Mouse (Mus musculus): ENCODE measurements around the gene Cabp4. TPM values are rescaled to one million over a fixed set of nuclear protein-coding genes. Genes with fewer than 3 reads are reported as not detected.

The Cabp4 gene
- polyA plus RNA-seq, 1 experiment from 2014 or later: 0.22 TPM

- Histone ChIP-seq H3K4me1 (replicated peaks; ENCODE audit: control insufficient read depth, insufficient read depth, low read length) (peaks cover 25% of the 10 kb centered on the region), H3K4me3 (replicated peaks; ENCODE audit: low read length) (no peak overlapping the region), H3K27me3 (replicated peaks; ENCODE audit: control insufficient read depth, insufficient read depth, low read length) (peaks cover 2% of the 10 kb centered on the region; the same call in 1 of the 2 replicates), H3K36me3 (ENCODE audit: control insufficient read depth, insufficient read depth) (no peaks in the 10 kb centered on the region), H3K27ac (ENCODE audit: low read length) (no peak overlapping the region), H3K9ac (replicated peaks; ENCODE audit: low read depth, low read length) (no peak overlapping the region), H3K9me3 (ENCODE audit: control insufficient read depth, low read length) (no peaks in the 10 kb centered on the region), H3K4me2 (ENCODE audit: low read length) (no peak overlapping the region)
- 81% methylated on average over 5 of the region's 5 CpGs for WGBS
- ATAC-seq: no peak
These were observed 49.0 kb downstream of the Cabp4 start for GRCm38 (mm10) chr19:4094774-4095303.

GRCm38 (mm10) chr19:4094348-4094747 is 49.5 kb downstream of the Cabp4 start:
- Histone ChIP-seq H3K9me3 (ENCODE audit: control insufficient read depth, low read length) (no peaks in the 10 kb centered on the region), H3K27me3 (replicated peaks; ENCODE audit: control insufficient read depth, insufficient read depth, low read length) (no peaks in the 10 kb centered on the region; the same call in 1 of the 2 replicates), H3K4me3 (replicated peaks; ENCODE audit: low read length) (no peak overlapping the region), H3K9ac (replicated peaks; ENCODE audit: low read depth, low read length) (no peak overlapping the region), H3K4me1 (replicated peaks; ENCODE audit: control insufficient read depth, insufficient read depth, low read length) (peaks cover 21% of the 10 kb centered on the region), H3K4me2 (ENCODE audit: low read length) (no peak overlapping the region), H3K36me3 (ENCODE audit: control insufficient read depth, insufficient read depth) (no peaks in the 10 kb centered on the region), H3K27ac (ENCODE audit: low read length) (no peak overlapping the region)
- 74% methylated on average over 3 of the region's 3 CpGs for WGBS
- ATAC-seq: no peak

- Histone ChIP-seq H3K9ac (replicated peaks; ENCODE audit: low read depth, low read length) (no peak overlapping the region), H3K4me2 (ENCODE audit: low read length) (no peak overlapping the region), H3K9me3 (ENCODE audit: control insufficient read depth, low read length) (no peaks in the 10 kb centered on the region), H3K4me1 (replicated peaks; ENCODE audit: control insufficient read depth, insufficient read depth, low read length) (peaks cover 15% of the 10 kb centered on the region), H3K4me3 (replicated peaks; ENCODE audit: low read length) (no peak overlapping the region), H3K36me3 (ENCODE audit: control insufficient read depth, insufficient read depth) (no peaks in the 10 kb centered on the region), H3K27me3 (replicated peaks; ENCODE audit: control insufficient read depth, insufficient read depth, low read length) (no peaks in the 10 kb centered on the region), H3K27ac (ENCODE audit: low read length) (no peak overlapping the region)
- ATAC-seq: no peak
- WGBS: 85% methylated on average over 7 of the region's 7 CpGs
These were observed 50.1 kb downstream of the Cabp4 start for GRCm38 (mm10) chr19:4093772-4094171.

DNA sequence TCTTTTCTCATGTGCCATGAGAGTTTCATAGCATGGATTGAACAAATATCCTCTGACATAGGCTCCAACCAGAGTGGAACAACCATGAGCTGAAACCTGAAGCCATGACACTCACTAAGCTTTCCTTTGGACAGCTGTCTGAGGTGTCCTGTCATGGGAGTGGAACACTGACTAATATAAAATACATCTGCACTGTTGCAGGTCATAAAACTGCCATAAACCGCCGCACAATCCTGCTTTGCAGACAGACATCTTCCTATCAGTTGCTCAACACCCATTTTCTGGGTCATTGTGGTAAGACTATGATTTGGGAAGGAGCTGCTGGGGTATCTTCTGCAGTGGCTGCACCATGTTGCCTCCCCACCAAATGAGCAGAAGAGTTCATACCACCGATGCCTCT is 51.1 kb downstream of the Cabp4 start:
- ATAC-seq: no peak
- Histone ChIP-seq H3K9me3 (ENCODE audit: control insufficient read depth, low read length) (no peaks in the 10 kb centered on the region), H3K27ac (ENCODE audit: low read length) (no peak overlapping the region), H3K36me3 (ENCODE audit: control insufficient read depth, insufficient read depth) (no peaks in the 10 kb centered on the region), H3K9ac (replicated peaks; ENCODE audit: low read depth, low read length) (no peak overlapping the region), H3K4me1 (replicated peaks; ENCODE audit: control insufficient read depth, insufficient read depth, low read length) (peaks cover 11% of the 10 kb centered on the region), H3K4me3 (replicated peaks; ENCODE audit: low read length) (no peak overlapping the region), H3K27me3 (replicated peaks; ENCODE audit: control insufficient read depth, insufficient read depth, low read length) (no peaks in the 10 kb centered on the region), H3K4me2 (ENCODE audit: low read length) (no peak overlapping the region)
- 88% methylated on average over 3 of the region's 3 CpGs for WGBS

DNA sequence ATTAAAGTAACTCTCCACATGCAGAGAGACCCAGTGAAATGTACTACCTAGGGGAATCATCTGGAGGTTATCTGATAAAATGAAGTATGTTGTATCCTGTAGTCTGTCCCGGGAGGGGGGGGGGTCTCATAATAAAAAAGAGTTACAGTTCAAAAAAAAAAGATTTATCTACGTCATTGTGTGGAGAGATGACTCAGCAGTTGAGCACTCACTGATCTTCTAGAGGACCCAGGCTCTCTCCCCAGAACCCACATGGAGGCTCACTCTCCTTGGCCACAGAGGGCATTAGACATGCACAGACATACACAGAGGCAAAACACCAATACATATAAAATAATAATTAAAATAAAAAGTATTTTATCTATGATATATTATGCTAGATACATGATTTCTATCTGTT is 52.5 kb downstream of the Cabp4 start:
- whole genome bisulfite sequencing: 75% methylated on average over 2 of the region's 2 CpGs
- Histone ChIP-seq H3K27me3 (replicated peaks; ENCODE audit: control insufficient read depth, insufficient read depth, low read length) (no peaks in the 10 kb centered on the region), H3K9me3 (ENCODE audit: control insufficient read depth, low read length) (no peaks in the 10 kb centered on the region), H3K9ac (replicated peaks; ENCODE audit: low read depth, low read length) (no peak overlapping the region), H3K4me2 (ENCODE audit: low read length) (no peak overlapping the region), H3K27ac (ENCODE audit: low read length) (no peak overlapping the region), H3K4me3 (replicated peaks; ENCODE audit: low read length) (no peak overlapping the region), H3K4me1 (replicated peaks; ENCODE audit: control insufficient read depth, insufficient read depth, low read length) (peaks cover 6% of the 10 kb centered on the region), H3K36me3 (ENCODE audit: control insufficient read depth, insufficient read depth) (no peaks in the 10 kb centered on the region)
- no peak for ATAC-seq

GRCm38 (mm10) chr19:4090446-4090845 is 53.4 kb downstream of the Cabp4 start:
- Histone ChIP-seq H3K4me2 (ENCODE audit: low read length) (no peak overlapping the region), H3K27ac (ENCODE audit: low read length) (no peak overlapping the region), H3K36me3 (ENCODE audit: control insufficient read depth, insufficient read depth) (no peaks in the 10 kb centered on the region), H3K4me1 (replicated peaks; ENCODE audit: control insufficient read depth, insufficient read depth, low read length) (no peaks in the 10 kb centered on the region; the same call in 1 of the 2 replicates), H3K9me3 (ENCODE audit: control insufficient read depth, low read length) (no peaks in the 10 kb centered on the region), H3K9ac (replicated peaks; ENCODE audit: low read depth, low read length) (no peak overlapping the region), H3K27me3 (replicated peaks; ENCODE audit: control insufficient read depth, insufficient read depth, low read length) (no peaks in the 10 kb centered on the region), H3K4me3 (replicated peaks; ENCODE audit: low read length) (no peak overlapping the region)
- no peak for ATAC-seq
- 90% methylated on average over 3 of the region's 3 CpGs for whole genome bisulfite sequencing

DNA sequence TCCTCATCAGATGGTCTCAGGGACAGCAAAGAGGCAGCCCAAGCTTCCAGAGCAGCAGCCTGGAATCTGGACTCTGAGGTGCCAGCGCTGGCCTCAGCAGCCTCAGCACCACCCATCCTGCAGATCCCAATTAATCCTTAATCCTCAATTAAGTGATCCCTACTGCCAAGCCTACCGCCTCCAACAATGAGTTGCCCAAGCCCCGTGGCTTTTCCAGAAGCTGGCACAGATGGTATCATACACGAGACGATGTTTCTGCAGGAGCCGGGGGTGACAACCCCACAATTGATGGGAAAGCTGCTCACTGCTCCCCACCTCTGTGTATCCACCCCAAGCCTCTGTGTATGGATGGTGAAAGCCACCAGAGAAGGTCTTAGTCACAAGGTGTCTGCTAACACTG is 54.7 kb downstream of the Cabp4 start:
- Histone ChIP-seq H3K36me3 (ENCODE audit: control insufficient read depth, insufficient read depth) (no peaks in the 10 kb centered on the region), H3K27ac (ENCODE audit: low read length) (no peak overlapping the region), H3K27me3 (replicated peaks; ENCODE audit: control insufficient read depth, insufficient read depth, low read length) (no peaks in the 10 kb centered on the region), H3K9me3 (ENCODE audit: control insufficient read depth, low read length) (no peaks in the 10 kb centered on the region), H3K9ac (replicated peaks; ENCODE audit: low read depth, low read length) (no peak overlapping the region), H3K4me2 (ENCODE audit: low read length) (no peak overlapping the region), H3K4me1 (replicated peaks; ENCODE audit: control insufficient read depth, insufficient read depth, low read length) (no peaks in the 10 kb centered on the region; the same call in 1 of the 2 replicates), H3K4me3 (replicated peaks; ENCODE audit: low read length) (no peak overlapping the region)
- ATAC-seq: no peak
- 30% methylated on average over 6 of the region's 6 CpGs for WGBS

DNA sequence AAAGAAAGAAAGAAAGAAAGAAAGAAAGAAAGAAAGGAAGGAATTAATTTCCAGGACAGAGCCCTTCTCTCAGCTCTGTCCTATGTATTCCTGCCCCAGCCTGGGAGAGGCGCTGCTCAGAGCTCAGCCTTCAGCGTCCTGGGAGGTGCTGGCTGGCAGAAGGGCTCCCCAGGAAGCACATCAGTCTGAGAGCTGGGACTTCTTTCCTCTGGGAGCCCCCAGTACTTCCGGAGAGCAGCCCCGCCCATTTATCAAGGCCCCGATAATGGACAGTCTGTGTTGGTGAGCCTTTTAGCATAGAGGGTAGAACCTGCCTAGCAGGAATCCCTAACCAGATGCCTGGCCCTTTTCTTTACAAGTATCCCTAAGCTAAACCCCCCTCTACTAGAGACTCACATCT is 55.7 kb downstream of the Cabp4 start:
- 58% methylated on average over 5 of the region's 5 CpGs for WGBS
- Histone ChIP-seq H3K4me3 (replicated peaks; ENCODE audit: low read length) (no peak overlapping the region), H3K9ac (replicated peaks; ENCODE audit: low read depth, low read length) (no peak overlapping the region), H3K36me3 (ENCODE audit: control insufficient read depth, insufficient read depth) (no peaks in the 10 kb centered on the region), H3K27ac (ENCODE audit: low read length) (no peak overlapping the region), H3K9me3 (ENCODE audit: control insufficient read depth, low read length) (no peaks in the 10 kb centered on the region), H3K4me2 (ENCODE audit: low read length) (no peak overlapping the region), H3K27me3 (replicated peaks; ENCODE audit: control insufficient read depth, insufficient read depth, low read length) (no peaks in the 10 kb centered on the region), H3K4me1 (replicated peaks; ENCODE audit: control insufficient read depth, insufficient read depth, low read length) (no peaks in the 10 kb centered on the region; the same call in 1 of the 2 replicates)
- no peak for ATAC-seq

DNA sequence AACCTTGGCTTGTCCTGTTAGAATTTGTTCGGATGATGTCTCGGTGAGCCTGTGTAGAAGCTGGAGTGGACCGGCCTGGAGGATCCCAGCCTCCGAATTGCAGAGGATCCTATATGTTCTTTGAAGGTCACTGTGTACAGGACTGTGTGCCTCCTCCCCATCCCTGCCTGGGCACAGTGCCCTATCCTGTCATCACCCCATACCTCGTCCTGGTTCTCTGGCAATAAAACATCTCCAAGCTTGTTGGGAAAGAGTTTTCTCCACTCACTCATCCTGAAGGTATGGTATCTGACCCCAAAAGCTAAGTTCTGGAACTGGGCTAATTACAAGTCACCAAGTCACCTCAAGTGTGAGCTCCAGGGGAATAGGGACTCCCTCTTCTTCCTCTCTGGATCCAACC is 56.7 kb downstream of the Cabp4 start:
- no peaks in the 10 kb centered on the region for H3K36me3 ChIP-seq (ENCODE audit: control insufficient read depth, insufficient read depth)

GRCm38 (mm10) chr19:4086156-4086555 is 57.7 kb downstream of the Cabp4 start:
- Histone ChIP-seq H3K36me3 (ENCODE audit: control insufficient read depth, insufficient read depth) (no peaks in the 10 kb centered on the region), H3K9me3 (ENCODE audit: control insufficient read depth, low read length) (no peaks in the 10 kb centered on the region), H3K4me1 (replicated peaks; ENCODE audit: control insufficient read depth, insufficient read depth, low read length) (no peaks in the 10 kb centered on the region; the same call in 1 of the 2 replicates), H3K4me3 (replicated peaks; ENCODE audit: low read length) (no peak overlapping the region), H3K4me2 (ENCODE audit: low read length) (no peak overlapping the region), H3K9ac (replicated peaks; ENCODE audit: low read depth, low read length) (no peak overlapping the region), H3K27ac (ENCODE audit: low read length) (no peak overlapping the region), H3K27me3 (replicated peaks; ENCODE audit: control insufficient read depth, insufficient read depth, low read length) (no peaks in the 10 kb centered on the region)
- WGBS: 91% methylated on average over 15 of the region's 15 CpGs
- ATAC-seq: no peak

More for the DNA sequence above, 56.7 kb downstream of the Cabp4 start:
- Histone ChIP-seq H3K27ac (ENCODE audit: low read length) (no peak overlapping the region), H3K4me2 (ENCODE audit: low read length) (no peak overlapping the region), H3K27me3 (replicated peaks; ENCODE audit: control insufficient read depth, insufficient read depth, low read length) (no peaks in the 10 kb centered on the region), H3K9ac (replicated peaks; ENCODE audit: low read depth, low read length) (no peak overlapping the region), H3K9me3 (ENCODE audit: control insufficient read depth, low read length) (no peaks in the 10 kb centered on the region), H3K4me1 (replicated peaks; ENCODE audit: control insufficient read depth, insufficient read depth, low read length) (no peaks in the 10 kb centered on the region; the same call in 1 of the 2 replicates), H3K4me3 (replicated peaks; ENCODE audit: low read length) (no peak overlapping the region)
- 85% methylated on average over 5 of the region's 5 CpGs for WGBS
- ATAC-seq: no peak
